Mouse (Mus musculus): ENCODE results near the gene Crip2. TPM values are rescaled to one million over a fixed set of nuclear protein-coding genes. Genes with fewer than 3 reads are reported as not detected.

Crip2 gene
- polyA plus RNA-seq (2015; fragmentation: Illumina TruSeq; extraction: RNeasy Lipid Tissue Mini Kit (QIAGEN cat#74804); ENCODE audit: insufficient read depth, low replicate concordance), result 12.5 TPM

DNA sequence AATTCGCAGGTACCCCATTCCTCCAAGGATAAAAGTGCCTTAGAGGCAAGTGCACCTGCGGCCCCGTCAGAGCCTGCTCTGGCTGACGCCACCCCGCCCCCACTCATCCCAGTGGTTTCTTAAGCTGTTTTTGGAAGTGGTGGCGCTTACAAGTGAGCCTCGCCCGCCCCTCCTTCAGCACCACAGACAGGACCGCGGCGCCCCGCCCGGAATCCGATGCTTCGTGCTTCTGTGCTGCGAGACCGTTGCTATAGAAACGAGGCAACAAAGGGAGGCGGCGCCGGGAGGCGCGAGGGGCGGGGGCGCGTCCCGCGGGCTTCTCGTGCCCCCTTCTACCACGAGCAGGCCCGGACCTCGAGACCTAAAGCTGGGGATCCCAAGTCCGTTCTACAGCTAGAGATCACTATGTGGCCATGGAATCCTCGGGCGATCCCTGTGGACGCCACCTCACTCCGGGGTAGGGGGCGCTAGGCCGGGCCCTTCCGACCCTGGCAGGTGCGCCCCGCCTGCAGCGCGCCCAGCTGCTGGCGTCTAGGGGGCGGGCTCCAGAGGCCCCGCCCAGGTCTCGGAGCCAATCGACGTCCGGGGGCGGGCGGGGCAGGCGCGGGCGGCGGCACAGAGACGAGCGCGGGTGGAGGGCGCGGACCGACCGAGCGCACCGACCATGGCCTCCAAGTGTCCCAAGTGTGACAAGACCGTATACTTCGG lies at the start of gene Crip2:
Gene Crip2 (plus strand): TSS at position 329 of the 708 bp plus-strand sequence.

GRCm38 (mm10) chr12:113097749-113098281 lies 42.2 kb upstream of the Crip2 start, which contains the start of gene Mta1:
Mta1 (plus strand) TSS chr12:113098278.

DNA sequence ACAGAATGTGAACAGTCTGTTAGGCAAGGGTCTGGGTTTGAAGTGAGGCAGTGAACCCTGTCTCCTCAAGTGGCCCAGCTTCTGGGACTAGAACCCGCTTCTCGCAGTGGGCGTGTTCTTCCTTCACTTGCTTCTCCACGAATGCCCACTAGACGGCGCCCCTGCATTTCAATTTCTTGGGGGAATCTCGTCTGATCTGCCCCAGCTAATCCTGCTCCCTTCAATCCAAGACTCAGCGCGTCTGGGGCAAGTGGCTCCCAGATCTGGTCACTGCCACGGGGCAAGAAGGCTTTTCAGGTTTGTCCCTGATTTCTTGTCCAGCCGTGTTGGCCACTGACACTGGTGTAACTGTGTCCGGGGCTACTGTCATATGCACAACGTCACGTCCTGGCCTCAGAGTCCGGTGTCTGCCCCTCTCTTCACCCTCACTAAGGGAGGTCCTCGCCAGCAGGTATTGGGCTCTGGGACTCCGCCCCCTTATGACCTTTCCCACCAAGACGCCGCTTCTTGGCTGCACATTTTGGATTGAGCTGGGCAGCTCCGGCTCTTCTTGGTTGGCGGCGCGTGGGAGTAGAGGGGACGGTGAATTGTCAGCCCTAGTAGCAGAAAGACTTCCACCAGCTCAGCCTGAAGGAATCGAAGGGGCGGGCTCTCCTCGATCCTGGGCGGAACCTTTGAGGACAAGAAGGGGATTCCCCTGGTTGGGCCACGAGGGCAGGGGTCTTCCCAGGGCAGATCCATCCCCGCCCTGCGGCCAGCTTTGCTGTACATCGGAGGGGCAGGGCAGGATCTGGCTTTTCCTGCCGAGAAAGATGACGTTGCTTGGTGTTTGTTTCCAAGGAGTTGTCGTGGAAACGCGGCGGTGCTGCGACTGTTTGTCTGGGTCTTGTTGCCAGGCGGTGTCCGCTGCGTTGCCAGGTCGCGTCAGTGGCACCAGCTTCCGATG lies 6.3 kb downstream of the Crip2 start, which contains the start of gene Crip1:
Gene Crip1 (plus strand): TSS at position 205 of the 946 bp plus-strand sequence.

GRCm38 (mm10) chr12:113155887-113156539 lies 16.0 kb downstream of the Crip2 start, which contains the start of gene Tedc1:
Tedc1 (plus strand) TSS chr12:113156421.

DNA sequence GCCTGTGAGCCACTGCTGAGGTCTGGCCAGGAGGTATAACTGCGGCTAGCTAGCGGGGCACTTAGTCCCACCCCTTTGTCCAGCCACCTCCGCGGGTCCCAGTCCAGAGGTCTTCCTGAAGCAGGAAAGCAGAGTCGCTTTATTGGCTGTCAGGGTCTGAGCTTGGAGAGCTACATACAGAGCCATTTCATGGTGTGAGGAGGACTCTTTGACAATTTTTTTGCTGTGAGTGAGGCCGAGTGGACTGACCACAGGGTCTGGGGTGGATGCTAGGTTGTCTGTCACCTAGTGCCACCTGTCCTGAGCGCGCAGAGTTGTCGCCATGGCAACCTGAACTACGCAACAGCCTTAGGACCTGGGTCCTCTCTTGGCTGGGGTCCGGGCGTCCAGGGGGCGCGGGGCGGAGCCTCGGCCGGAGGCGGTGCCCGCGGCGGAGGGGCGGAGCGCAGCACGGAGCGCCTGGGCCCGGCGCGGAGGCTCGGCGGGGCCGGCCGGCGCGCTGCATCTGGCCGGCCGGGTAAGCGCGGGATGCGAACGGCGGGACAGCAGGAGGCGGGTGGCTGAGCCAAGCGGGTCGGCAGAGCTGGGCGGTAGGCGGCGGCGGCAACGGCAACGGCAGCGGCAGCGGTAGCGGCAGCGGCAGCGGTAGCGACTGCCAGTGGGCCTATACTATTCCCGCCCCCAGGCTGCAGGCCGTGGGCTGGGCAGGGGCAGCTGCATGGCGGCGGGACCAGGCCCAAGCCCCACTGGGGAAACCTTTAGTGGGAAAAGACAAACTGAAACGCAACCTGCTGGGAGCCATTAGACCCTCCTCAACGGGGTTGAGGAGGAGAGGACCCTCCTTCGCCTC lies 45.6 kb downstream of the Crip2 start, which contains the start of gene Tmem121:
Gene Tmem121 (plus strand): TSS at position 489 of the 850 bp plus-strand sequence.

Other genes with a start within 250 kb of the Crip2 start
- 0.64 TPM for gene Jag2, start 210.5 kb upstream of the Crip2 start, polyA plus RNA-seq (2015; fragmentation: Illumina TruSeq; extraction: RNeasy Lipid Tissue Mini Kit (QIAGEN cat#74804); ENCODE audit: insufficient read depth, low replicate concordance)
- 5.9 TPM for gene Nudt14, start 198.1 kb upstream of the Crip2 start, polyA plus RNA-seq (2015; fragmentation: Illumina TruSeq; extraction: RNeasy Lipid Tissue Mini Kit (QIAGEN cat#74804); ENCODE audit: insufficient read depth, low replicate concordance)
- 8.2 TPM for gene Btbd6, start 163.8 kb upstream of the Crip2 start, polyA plus RNA-seq (2015; fragmentation: Illumina TruSeq; extraction: RNeasy Lipid Tissue Mini Kit (QIAGEN cat#74804); ENCODE audit: insufficient read depth, low replicate concordance)
- gene Brf1, start 139.5 kb upstream of the Crip2 start, polyA plus RNA-seq (2015; fragmentation: Illumina TruSeq; extraction: RNeasy Lipid Tissue Mini Kit (QIAGEN cat#74804); ENCODE audit: insufficient read depth, low replicate concordance), result 127 TPM
- 28.9 TPM for gene Pacs2, start 125.7 kb upstream of the Crip2 start, polyA plus RNA-seq (2015; fragmentation: Illumina TruSeq; extraction: RNeasy Lipid Tissue Mini Kit (QIAGEN cat#74804); ENCODE audit: insufficient read depth, low replicate concordance)
- gene Tex22, start 65.7 kb upstream of the Crip2 start, polyA plus RNA-seq (2015; fragmentation: Illumina TruSeq; extraction: RNeasy Lipid Tissue Mini Kit (QIAGEN cat#74804); ENCODE audit: insufficient read depth, low replicate concordance), result not detected
- 19.7 TPM for gene Mta1, start 42.0 kb upstream of the Crip2 start, polyA plus RNA-seq (2015; fragmentation: Illumina TruSeq; extraction: RNeasy Lipid Tissue Mini Kit (QIAGEN cat#74804); ENCODE audit: insufficient read depth, low replicate concordance)
- gene Crip1, start 6.1 kb downstream of the Crip2 start, polyA plus RNA-seq (2015; fragmentation: Illumina TruSeq; extraction: RNeasy Lipid Tissue Mini Kit (QIAGEN cat#74804); ENCODE audit: insufficient read depth, low replicate concordance), result 204 TPM
- 4.9 TPM for gene Tedc1, start 16.2 kb downstream of the Crip2 start, polyA plus RNA-seq (2015; fragmentation: Illumina TruSeq; extraction: RNeasy Lipid Tissue Mini Kit (QIAGEN cat#74804); ENCODE audit: insufficient read depth, low replicate concordance)
- gene Tmem121, start 45.7 kb downstream of the Crip2 start, polyA plus RNA-seq (2015; fragmentation: Illumina TruSeq; extraction: RNeasy Lipid Tissue Mini Kit (QIAGEN cat#74804); ENCODE audit: insufficient read depth, low replicate concordance), result not detected